Mouse (Mus musculus) neural tube, embryonic 10.5 days (tissue): ENCODE data around the gene Gpc6.

Experiments used
- DNase-seq: peaks from one replicate; pipeline ENCODE4 v3.0.0-alpha.2; 2017; ENCODE audit warnings: low spot score; ENCODE audit errors: extremely low spot score

Gpc6 gene

DNA sequence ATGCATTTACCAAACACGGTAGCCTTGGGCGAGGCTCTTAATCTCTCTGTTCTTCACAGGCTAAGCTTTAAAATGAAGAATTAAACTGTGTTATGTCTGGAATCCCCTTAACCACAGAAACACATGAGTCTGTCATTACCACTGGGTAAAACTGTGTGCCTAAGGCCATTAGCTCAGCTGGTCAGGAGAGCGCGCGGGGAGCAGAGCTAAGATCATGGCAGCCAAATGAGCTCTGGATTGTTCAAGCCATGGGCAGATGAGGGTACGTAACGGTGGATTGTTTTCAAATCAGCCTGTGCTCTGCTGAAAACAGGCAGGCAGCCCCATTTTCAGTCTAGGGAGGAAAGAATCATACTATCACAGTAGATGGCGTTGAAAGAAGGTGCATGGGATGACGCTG, 859.8 kb downstream of the Gpc6 start:
- no peak for DNase-seq

- DNase-seq = no peak
Observed at GRCm38 (mm10) chr14:117785507-117786085, 860.5 kb downstream of the Gpc6 start.

- no peak for DNase-seq
Observed at GRCm38 (mm10) chr14:117786647-117787046, 861.5 kb downstream of the Gpc6 start.

DNA sequence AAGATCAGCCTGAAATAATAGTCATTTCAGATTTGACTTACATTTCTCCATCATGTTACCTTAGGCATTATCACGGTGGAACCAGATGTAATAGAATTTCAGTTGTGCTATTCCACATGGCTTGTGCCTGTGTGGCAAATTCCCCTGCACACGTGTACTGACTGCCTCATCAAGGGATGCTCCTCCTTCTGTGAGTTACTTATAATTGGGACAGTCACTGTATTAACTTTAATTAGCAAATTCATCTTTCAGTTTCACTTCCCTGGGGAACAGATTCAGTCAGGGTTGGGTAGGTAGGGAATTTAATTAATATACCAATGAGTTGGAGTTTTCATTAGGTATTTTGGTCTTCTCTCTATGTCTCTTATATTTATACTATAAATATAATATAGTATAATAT, 869.8 kb downstream of the Gpc6 start:
- no peak for DNase-seq

DNA sequence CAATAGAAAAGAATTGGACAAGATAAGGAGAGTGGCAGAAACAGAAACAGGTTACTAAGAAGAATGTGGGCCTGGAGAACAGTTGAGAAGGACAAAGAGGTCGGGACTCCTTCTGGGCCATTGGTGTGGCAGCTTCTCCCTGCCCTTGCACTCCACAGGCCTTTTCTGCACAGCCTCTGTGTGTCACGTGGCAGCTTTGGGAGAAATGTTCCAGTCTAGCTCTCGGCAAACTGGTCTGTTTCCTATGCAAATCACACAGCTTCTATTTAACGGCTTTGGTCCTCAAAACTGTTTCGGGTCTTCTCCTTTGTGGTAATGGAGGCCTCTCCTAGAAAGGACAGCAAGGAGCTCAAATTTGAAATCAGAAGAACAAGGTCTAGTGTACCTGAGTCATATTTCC, 871.5 kb downstream of the Gpc6 start:
- DNase-seq = no peak

DNA sequence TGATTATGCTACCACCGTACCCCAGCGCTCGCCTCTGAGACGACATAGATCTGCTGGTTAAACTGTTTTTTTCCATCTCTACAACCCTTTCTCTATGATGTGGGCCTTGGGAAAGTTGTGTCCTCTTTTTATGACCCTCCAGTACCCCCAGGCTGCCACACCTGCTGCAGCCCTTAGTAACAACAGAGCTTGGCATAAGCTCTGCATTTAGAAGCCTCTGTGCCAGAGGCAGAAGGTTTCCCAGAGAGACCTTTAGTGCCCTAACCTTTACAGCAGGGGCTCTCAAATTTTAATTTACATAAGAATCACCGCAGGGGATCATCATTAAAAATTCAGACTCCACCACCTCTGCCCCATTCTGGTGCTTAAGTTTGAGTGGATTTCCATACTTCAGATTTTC, 875.3 kb downstream of the Gpc6 start:
- DNase-seq = no peak

GRCm38 (mm10) chr14:117807846-117808245, 882.7 kb downstream of the Gpc6 start:
- DNase-seq = no peak

GRCm38 (mm10) chr14:117808326-117808725, 883.2 kb downstream of the Gpc6 start:
- no peak for DNase-seq

- DNase-seq = no peak
Observed at GRCm38 (mm10) chr14:117810321-117811270, 885.5 kb downstream of the Gpc6 start.

GRCm38 (mm10) chr14:117813473-117813872, 888.4 kb downstream of the Gpc6 start:
- DNase-seq = no peak

GRCm38 (mm10) chr14:117816008-117816407, 890.9 kb downstream of the Gpc6 start:
- no peak for DNase-seq

DNA sequence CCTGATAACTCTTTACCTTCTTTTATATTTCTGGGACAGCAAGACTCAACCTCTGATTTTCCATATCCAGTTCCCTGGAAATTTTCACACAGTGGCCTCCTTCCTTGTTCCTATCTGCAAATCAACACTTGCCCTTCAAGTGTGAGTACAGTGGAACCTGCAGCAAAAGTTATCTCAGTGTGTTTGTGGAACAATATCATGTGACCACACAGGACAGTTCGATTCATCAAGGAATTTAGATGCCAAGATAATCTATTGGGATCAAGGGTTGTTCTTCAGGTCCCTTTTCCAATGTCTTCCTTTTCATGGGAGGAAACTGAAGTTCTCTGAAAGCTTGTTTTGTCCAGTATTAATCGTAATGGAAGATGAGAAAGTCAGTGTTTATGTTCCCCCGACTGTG, 891.6 kb downstream of the Gpc6 start:
- no peak for DNase-seq

- DNase-seq = no peak
Observed at GRCm38 (mm10) chr14:117817196-117817595, 892.1 kb downstream of the Gpc6 start.

GRCm38 (mm10) chr14:117824491-117824890, 899.4 kb downstream of the Gpc6 start:
- no peak for DNase-seq

DNA sequence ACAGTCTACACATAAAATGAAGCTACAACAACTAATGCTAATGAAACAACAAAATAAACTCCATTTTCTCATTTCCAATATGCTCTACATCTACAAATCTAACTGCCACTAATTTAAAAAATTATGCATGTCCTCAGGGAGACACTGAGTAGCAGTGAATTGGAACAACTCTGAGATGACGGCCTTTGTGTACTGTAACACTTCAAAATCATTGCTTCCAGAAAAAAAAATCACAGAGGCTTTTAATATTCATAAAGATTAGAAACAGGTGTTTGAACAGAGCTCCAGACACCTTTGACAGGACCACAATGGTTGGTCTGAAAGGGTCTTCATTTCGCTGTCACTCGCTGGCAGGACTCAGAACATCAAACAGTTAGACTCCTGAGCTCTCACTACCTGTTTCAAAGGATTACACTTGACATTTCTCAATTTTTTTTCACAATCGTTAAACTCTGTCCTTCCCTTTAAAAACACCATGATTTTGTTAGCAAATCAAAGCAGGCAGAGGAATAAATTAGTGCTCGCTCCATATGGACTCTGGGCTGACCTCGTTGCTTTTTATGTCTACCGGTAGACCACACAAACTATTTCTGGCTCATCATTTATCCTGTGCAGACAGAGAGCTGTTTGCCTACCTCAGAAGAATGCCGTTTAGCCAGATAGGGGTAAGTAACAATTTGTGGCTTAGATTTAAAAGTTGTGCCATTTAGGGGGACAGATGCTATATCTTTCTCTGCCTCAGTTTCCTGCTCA, 901.4 kb downstream of the Gpc6 start:
- no peak for DNase-seq

- DNase-seq = peak; percentile 23
Observed at GRCm38 (mm10) chr14:117831267-117831666, 906.2 kb downstream of the Gpc6 start.

DNA sequence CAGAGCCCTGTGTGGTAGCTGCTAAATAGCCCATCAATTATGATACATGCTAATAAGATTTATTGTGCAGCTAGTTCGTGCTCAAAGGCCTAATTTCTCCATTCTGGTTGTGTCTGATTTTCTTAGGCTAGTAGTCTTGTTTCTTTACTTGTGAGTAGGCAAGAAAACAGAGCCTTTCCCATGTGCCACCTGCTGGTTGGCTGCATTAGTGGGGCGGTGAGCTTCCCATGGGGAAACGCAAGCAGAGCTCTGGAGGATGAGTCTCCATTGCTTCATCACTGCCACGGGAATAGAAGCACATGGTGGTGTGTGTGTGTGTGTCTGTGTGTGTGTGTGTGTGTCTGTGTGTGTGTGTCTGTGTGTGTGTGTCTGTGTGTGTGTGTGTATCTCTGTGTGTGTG, 906.6 kb downstream of the Gpc6 start:
- no peak for DNase-seq

GRCm38 (mm10) chr14:117835506-117835905, 910.4 kb downstream of the Gpc6 start:
- DNase-seq = no peak

DNA sequence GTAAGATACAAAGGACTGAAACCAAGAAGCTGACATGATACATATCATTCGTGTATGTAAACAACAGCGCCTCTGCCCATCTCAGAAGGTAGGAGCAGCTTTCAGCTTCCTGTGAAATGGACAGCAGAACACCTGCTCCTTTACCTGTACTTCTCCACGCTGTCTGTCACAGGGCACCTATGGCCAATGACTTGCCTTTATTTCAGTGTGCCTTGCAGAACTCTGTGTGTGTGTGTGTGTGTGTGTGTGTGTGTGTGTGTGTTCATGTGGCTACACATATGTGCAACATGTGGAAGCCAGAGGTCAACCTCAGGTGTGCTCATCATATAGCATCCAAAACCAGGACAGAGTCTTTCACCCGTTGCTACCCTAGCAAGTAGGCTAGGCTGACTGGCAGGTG, 911.9 kb downstream of the Gpc6 start:
- no peak for DNase-seq

GRCm38 (mm10) chr14:117837715-117838114, 912.6 kb downstream of the Gpc6 start:
- no peak for DNase-seq

GRCm38 (mm10) chr14:117841211-117841610, 916.1 kb downstream of the Gpc6 start:
- no peak for DNase-seq
